Mouse (Mus musculus) lung, postnatal 0 days (tissue): ENCODE measurements around the gene Asic2.

Experiments
- CTCF ChIP-seq: IDR thresholded peaks from 2 replicates; pipeline ENCODE4 v1.5.1; 2016; ENCODE audit warnings: antibody characterized with exemption, mild to moderate bottlenecking
- EP300 ChIP-seq: IDR thresholded peaks from 2 replicates; pipeline ENCODE4 v1.6.1; 2016; ENCODE audit warnings: antibody characterized with exemption, mild to moderate bottlenecking, control low read depth

GRCm38 (mm10) chr11:81060077-81060476, 908.2 kb downstream of the Asic2 start:
- TF ChIP-seq EP300, result no peak
- TF ChIP-seq CTCF, result no peak
